Mouse (Mus musculus): ENCODE data around the gene Mef2b. TPM values are rescaled to one million over a fixed set of nuclear protein-coding genes. Genes with fewer than 3 reads are reported as not detected.

The Mef2b gene
- polyA plus RNA-seq, 1 experiment from 2014 or later, result 1.1 TPM

Small RNAs within 50 kb of the gene (microRNA-seq; reads per million reads assigned to microRNA genes)
- gene Mir7066, result not detected

Other genes starting within 250 kb of the Mef2b start
- gene Tssk6, start 237.5 kb upstream of the Mef2b start, polyA plus RNA-seq (2016; fragmentation: Nextera tagmentation; extraction: Ambion mirVana), result 6.2 and 7.3 TPM in 2 replicates
- 171 and 172 TPM in 2 replicates for gene Ndufa13, start 237.2 kb upstream of the Mef2b start, polyA plus RNA-seq (2016; fragmentation: Nextera tagmentation; extraction: Ambion mirVana)
- gene Yjefn3, start 237.0 kb upstream of the Mef2b start, polyA plus RNA-seq (2016; fragmentation: Nextera tagmentation; extraction: Ambion mirVana), result 6.0 and 7.4 TPM in 2 replicates
- 51.3 and 68.4 TPM in 2 replicates for gene Gatad2a, start 143.3 kb upstream of the Mef2b start, polyA plus RNA-seq (2016; fragmentation: Nextera tagmentation; extraction: Ambion mirVana)
- gene Mau2, start 97.0 kb upstream of the Mef2b start, polyA plus RNA-seq (2016; fragmentation: Nextera tagmentation; extraction: Ambion mirVana), result 62.7 and 65.3 TPM in 2 replicates
- gene Sugp1, start 96.9 kb upstream of the Mef2b start, polyA plus RNA-seq (2016; fragmentation: Nextera tagmentation; extraction: Ambion mirVana), result 55.9 and 58.9 TPM in 2 replicates
- 0.79 and 0.96 TPM in 2 replicates for gene Tm6sf2, start 66.8 kb upstream of the Mef2b start, polyA plus RNA-seq (2016; fragmentation: Nextera tagmentation; extraction: Ambion mirVana)
- not detected in 2 replicates for gene Hapln4, start 56.3 kb upstream of the Mef2b start, polyA plus RNA-seq (2016; fragmentation: Nextera tagmentation; extraction: Ambion mirVana)
- gene Ncan, start 18.8 kb upstream of the Mef2b start, polyA plus RNA-seq (2016; fragmentation: Nextera tagmentation; extraction: Ambion mirVana), result 0.56 and 1.1 TPM in 2 replicates
- 21.4 and 22.7 TPM in 2 replicates for gene Nr2c2ap, start 8.4 kb upstream of the Mef2b start, polyA plus RNA-seq (2016; fragmentation: Nextera tagmentation; extraction: Ambion mirVana)
- 26.6 and 28.4 TPM in 2 replicates for gene Rfxank, start 557 bp upstream of the Mef2b start, polyA plus RNA-seq (2016; fragmentation: Nextera tagmentation; extraction: Ambion mirVana)
- 44.7 and 47.6 TPM in 2 replicates for gene Borcs8, start 212 bp upstream of the Mef2b start, polyA plus RNA-seq (2016; fragmentation: Nextera tagmentation; extraction: Ambion mirVana)
- 67.5 and 69.9 TPM in 2 replicates for gene Tmem161a, start 32.6 kb downstream of the Mef2b start, polyA plus RNA-seq (2016; fragmentation: Nextera tagmentation; extraction: Ambion mirVana)
- 2.4 and 3.5 TPM in 2 replicates for gene Slc25a42, start 72.6 kb downstream of the Mef2b start, polyA plus RNA-seq (2016; fragmentation: Nextera tagmentation; extraction: Ambion mirVana)
- gene Sugp2, start 94.5 kb downstream of the Mef2b start, polyA plus RNA-seq (2016; fragmentation: Nextera tagmentation; extraction: Ambion mirVana), result 48.3 and 50.7 TPM in 2 replicates
- gene Armc6, start 94.8 kb downstream of the Mef2b start, polyA plus RNA-seq (2016; fragmentation: Nextera tagmentation; extraction: Ambion mirVana), result 22.5 and 26.4 TPM in 2 replicates
- 88.9 and 92.6 TPM in 2 replicates for gene Homer3, start 143.1 kb downstream of the Mef2b start, polyA plus RNA-seq (2016; fragmentation: Nextera tagmentation; extraction: Ambion mirVana)
- 52.0 and 54.9 TPM in 2 replicates for gene Ddx49, start 162.8 kb downstream of the Mef2b start, polyA plus RNA-seq (2016; fragmentation: Nextera tagmentation; extraction: Ambion mirVana)
- 269 and 288 TPM in 2 replicates for gene Cope, start 162.8 kb downstream of the Mef2b start, polyA plus RNA-seq (2016; fragmentation: Nextera tagmentation; extraction: Ambion mirVana)
- gene Cers1, start 176.1 kb downstream of the Mef2b start, polyA plus RNA-seq (2016; fragmentation: Nextera tagmentation; extraction: Ambion mirVana), result 7.9 and 8.8 TPM in 2 replicates
- 3.7 and 4.2 TPM in 2 replicates for gene Gdf1, start 190.1 kb downstream of the Mef2b start, polyA plus RNA-seq (2016; fragmentation: Nextera tagmentation; extraction: Ambion mirVana)
- gene Upf1, start 213.6 kb downstream of the Mef2b start, polyA plus RNA-seq (2016; fragmentation: Nextera tagmentation; extraction: Ambion mirVana), result 32.5 and 34.3 TPM in 2 replicates
- gene Comp, start 233.8 kb downstream of the Mef2b start, polyA plus RNA-seq (2016; fragmentation: Nextera tagmentation; extraction: Ambion mirVana), result 2.8 and 5.8 TPM in 2 replicates

Measured in limb, embryonic 12.5 days (tissue).